Mouse (Mus musculus) spleen, postnatal 0 days (tissue): Measurements from ENCODE around the gene Zfp715. TPM values are rescaled to one million over a fixed set of nuclear protein-coding genes. Genes with fewer than 3 reads are reported as not detected.

ENCODE experiments used
- polyA plus RNA-seq: library from polyadenylated mRNA; unstranded; fragments of >200 nt; fragmentation: Nextera tagmentation; extraction: Ambion mirVana; gene quantifications from 2 replicates; pipeline ENCODE4 v1.2.1, GENCODE M21; 2015

Gene Zfp715
- polyA plus RNA-seq = 5.0 and 5.7 TPM in 2 replicates

GRCm38 (mm10) chr7:43313013-43313428, at the start of gene Zfp715:
Gene Zfp715, minus strand, starts transcription at chr7:43313294.

GRCm38 (mm10) chr7:43351154-43351553, 38.1 kb upstream of the Zfp715 start, which contains the start of gene Siglecf:
Gene Siglecf, plus strand, starts transcription at chr7:43351341.

Other genes starting within 250 kb of the Zfp715 start
- gene Zfp936, start 199.1 kb downstream of the Zfp715 start, polyA plus RNA-seq = not detected in 2 replicates
- 1.6 and 1.7 TPM in 2 replicates for gene Siglecf, start 38.0 kb upstream of the Zfp715 start, polyA plus RNA-seq
- 4.9 and 6.5 TPM in 2 replicates for gene Siglecg, start 94.9 kb upstream of the Zfp715 start, polyA plus RNA-seq
- gene Lim2, start 114.4 kb upstream of the Zfp715 start, polyA plus RNA-seq = not detected in 2 replicates
- gene Nkg7, start 123.8 kb upstream of the Zfp715 start, polyA plus RNA-seq = 33.2 and 49.1 TPM in 2 replicates
- not detected in 2 replicates for gene Cldnd2, start 127.5 kb upstream of the Zfp715 start, polyA plus RNA-seq
- 261 and 295 TPM in 2 replicates for gene Etfb, start 130.8 kb upstream of the Zfp715 start, polyA plus RNA-seq
- not detected in 2 replicates for gene Gm45233, start 130.8 kb upstream of the Zfp715 start, polyA plus RNA-seq
- gene Vsig10l, start 149.9 kb upstream of the Zfp715 start, polyA plus RNA-seq = 3.4 and 5.6 TPM in 2 replicates
- not detected in 2 replicates for gene Iglon5, start 176.8 kb upstream of the Zfp715 start, polyA plus RNA-seq
- gene 4931406B18Rik, start 192.6 kb upstream of the Zfp715 start, polyA plus RNA-seq = not detected in 2 replicates
- 20.9 and 29.8 TPM in 2 replicates for gene Cd33, start 231.1 kb upstream of the Zfp715 start, polyA plus RNA-seq
- gene Zfp658, start 249.0 kb upstream of the Zfp715 start, polyA plus RNA-seq = 0.84 and 0.99 TPM in 2 replicates